Mouse (Mus musculus): ENCODE data around the gene N4bp2. TPM values are rescaled to one million over a fixed set of nuclear protein-coding genes. Genes with fewer than 3 reads are reported as not detected.

The N4bp2 gene
- polyA plus RNA-seq, 1 experiment from 2014 or later = 7.8 TPM

Other genes starting within 250 kb of the N4bp2 start
- gene Smim14, start 226.3 kb upstream of the N4bp2 start, polyA plus RNA-seq (2015; fragmentation: Nextera tagmentation; extraction: Ambion mirVana) = 45.0 and 45.8 TPM in 2 replicates
- 73.5 and 81.5 TPM in 2 replicates for gene Ube2k, start 226.3 kb upstream of the N4bp2 start, polyA plus RNA-seq (2015; fragmentation: Nextera tagmentation; extraction: Ambion mirVana)
- 20.3 and 21.7 TPM in 2 replicates for gene Pds5a, start 65.2 kb upstream of the N4bp2 start, polyA plus RNA-seq (2015; fragmentation: Nextera tagmentation; extraction: Ambion mirVana)
- gene Rhoh, start 97.7 kb downstream of the N4bp2 start, polyA plus RNA-seq (2015; fragmentation: Nextera tagmentation; extraction: Ambion mirVana) = 1.6 and 1.8 TPM in 2 replicates
- gene Chrna9, start 171.4 kb downstream of the N4bp2 start, polyA plus RNA-seq (2015; fragmentation: Nextera tagmentation; extraction: Ambion mirVana) = not detected in 2 replicates
- gene 9130230L23Rik, start 240.8 kb downstream of the N4bp2 start, polyA plus RNA-seq (2015; fragmentation: Nextera tagmentation; extraction: Ambion mirVana) = 0.12 TPM in 1 of 2 replicates, not detected in the other

Measured in liver, embryonic 15.5 days (tissue).